Mouse (Mus musculus) layer of hippocampus, postnatal 10 days (tissue): Measurements from ENCODE around the gene Ugt2a1. TPM values are rescaled to one million over a fixed set of nuclear protein-coding genes. Genes with fewer than 3 reads are reported as not detected.

ENCODE experiments used
- total RNA-seq, 2 experiments: library from RNA; stranded (reverse); gene quantifications; 2 replicates each; pipeline ENCODE4 v1.2.3; 2021

Gene Ugt2a1
- total RNA-seq, 2 experiments from 2014 or later: not detected

Other genes with a start within 250 kb of the Ugt2a1 start
- not detected for gene Ugt2b37, start 236.1 kb downstream of the Ugt2a1 start, total RNA-seq
- gene Ugt2a3, start 153.7 kb downstream of the Ugt2a1 start, total RNA-seq: under 1 TPM; 0.25 to 0.27 TPM
- not detected for gene Ugt2b38, start 66.7 kb downstream of the Ugt2a1 start, total RNA-seq
- gene Ugt2a2, start 8.6 kb downstream of the Ugt2a1 start, total RNA-seq: not detected
- not detected for gene Gm43638, start 4.1 kb downstream of the Ugt2a1 start, total RNA-seq
- not detected for gene Sult1b1, start 47.3 kb upstream of the Ugt2a1 start, total RNA-seq
- gene Sult1d1, start 78.2 kb upstream of the Ugt2a1 start, total RNA-seq: not detected
- gene Sult1e1, start 100.7 kb upstream of the Ugt2a1 start, total RNA-seq: not detected
- not detected for gene Csn1s1, start 175.3 kb upstream of the Ugt2a1 start, total RNA-seq
- gene Csn2, start 208.8 kb upstream of the Ugt2a1 start, total RNA-seq: not detected